Mouse (Mus musculus) bone marrow macrophage, adult 2 months (primary cell): ENCODE results near the gene Stpg4.

ENCODE experiments used
- CTCF ChIP-seq: IDR thresholded peaks from 2 replicates; pipeline ENCODE4 v1.5.1; 2012; ENCODE audit warnings: low read depth, mild to moderate bottlenecking, low read length, moderate library complexity
- POLR2A ChIP-seq: IDR thresholded peaks from 2 replicates; pipeline ENCODE4 v1.6.1; 2012; ENCODE audit warnings: mild to moderate bottlenecking, low read depth, low read length, borderline replicate concordance

GRCm38 (mm10) chr17:87439441-87439840, 11.9 kb upstream of the Stpg4 start:
- TF ChIP-seq POLR2A (no peak), CTCF (no peak)
